Mouse (Mus musculus) midbrain, embryonic 10.5 days (tissue): ENCODE data around the gene Lamtor2. TPM values are rescaled to one million over a fixed set of nuclear protein-coding genes. Genes with fewer than 3 reads are reported as not detected.

Experiments
- DNase-seq: peaks from one replicate; pipeline ENCODE4 v3.0.0-alpha.2; 2017; ENCODE audit warnings: low spot score
- H3K27ac ChIP-seq: fragments of 300-500 bp; sonication (generic); replicated peaks from 2 replicates; pipeline ENCODE4 v1.5.1; 2016; ENCODE audit warnings: mild to moderate bottlenecking
- H3K27me3 ChIP-seq: fragments of 300-500 bp; sonication (generic); 2 replicates; pipeline ENCODE4 v1.6.1; 2016; ENCODE audit warnings: low read depth, mild to moderate bottlenecking; ENCODE audit not compliant: poor library complexity, severe bottlenecking
- H3K36me3 ChIP-seq: fragments of 300-500 bp; sonication (generic); 2 replicates; pipeline ENCODE4 v1.6.1; 2016; ENCODE audit warnings: mild to moderate bottlenecking, moderate library complexity
- H3K4me1 ChIP-seq: fragments of 300-500 bp; sonication (generic); 2 replicates; pipeline ENCODE4 v1.6.1; 2016
- H3K4me3 ChIP-seq: fragments of 300-500 bp; sonication (generic); 2 replicates; pipeline ENCODE4 v1.5.1; 2016; ENCODE audit warnings: mild to moderate bottlenecking, moderate library complexity
- H3K9me3 ChIP-seq: fragments of 300-500 bp; sonication (generic); replicated peaks from 2 replicates; pipeline ENCODE4 v1.6.1; 2016; ENCODE audit warnings: mild to moderate bottlenecking
- WGBS: fragments of 180-500 bp; shearing (Covaris S2); methylation state at CpG from one replicate; pipeline ENCODE4 v1.1.7; 2016; 5-methylcytosine and 5-hydroxymethylcytosine counted together
- microRNA counts: library from miRNA; unstranded; fragments of <30 nt; microRNA quantifications from one replicate; lab custom pipeline; 2017
- microRNA-seq: library from miRNA; unstranded; fragments of <30 nt; microRNA quantifications from one replicate; pipeline ENCODE4, GENCODE M21; 2017
- polyA plus RNA-seq: library from polyadenylated mRNA; unstranded; fragments of >200 nt; fragmentation: Nextera tagmentation; extraction: Ambion mirVana; gene quantifications from 2 replicates; pipeline ENCODE4 v1.2.1, GENCODE M21; 2016

The Lamtor2 gene
- polyA plus RNA-seq, 1 experiment from 2014 or later = 175 TPM

GRCm38 (mm10) chr3:88501366-88502030, 51.4 kb downstream of the Lamtor2 start:
- no peak overlapping the region for H3K27ac ChIP-seq
- DNase-seq = no peak
- H3K4me3 ChIP-seq = peak overlapping the region; percentile 68
- peaks cover 50% of the 10 kb centered on the region for H3K4me1 ChIP-seq
- no peaks in the 10 kb centered on the region for H3K9me3 ChIP-seq
- H3K36me3 ChIP-seq = no peaks in the 10 kb centered on the region
- H3K27me3 ChIP-seq = peaks cover 49% of the 10 kb centered on the region
- WGBS = 58% methylated on average over 6 of the region's 6 CpGs

- peaks cover 49% of the 10 kb centered on the region for H3K27me3 ChIP-seq
- WGBS = 59% methylated on average over 4 of the region's 4 CpGs
- DNase-seq = no peak
- no peaks in the 10 kb centered on the region for H3K9me3 ChIP-seq
- no peak overlapping the region for H3K4me3 ChIP-seq
- H3K36me3 ChIP-seq = no peaks in the 10 kb centered on the region
- no peak overlapping the region for H3K27ac ChIP-seq
- peaks cover 47% of the 10 kb centered on the region for H3K4me1 ChIP-seq
These were observed 52.1 kb downstream of the Lamtor2 start for GRCm38 (mm10) chr3:88500655-88501365.

GRCm38 (mm10) chr3:88500087-88500486, 52.8 kb downstream of the Lamtor2 start:
- Histone ChIP-seq H3K27me3 (peaks cover 46% of the 10 kb centered on the region), H3K9me3 (no peaks in the 10 kb centered on the region), H3K27ac (0 out of 2 replicates have a peak overlapping the region, but pooled peaks have one; percentile 28), H3K36me3 (no peaks in the 10 kb centered on the region), H3K4me3 (no peak overlapping the region), H3K4me1 (peaks cover 43% of the 10 kb centered on the region)
- 81% methylated on average over 7 of the region's 7 CpGs for WGBS
- no peak for DNase-seq

MicroRNA genes within 50 kb of the gene (microRNA counts, 519-probe panel; counts per million panel counts)
- not detected for microRNA mmu-miR-1905 (lab: Ali Mortazavi, UCI)

Small RNA genes lying within 50 kb of the gene (microRNA-seq; reads per million reads assigned to microRNA genes)
- gene Mir1905 = not detected

Other genes starting within 250 kb of the Lamtor2 start
- gene Glmp, start 228.1 kb downstream of the Lamtor2 start, polyA plus RNA-seq = 136 and 142 TPM in 2 replicates
- 1.8 and 2.3 TPM in 2 replicates for gene Tmem79, start 216.9 kb downstream of the Lamtor2 start, polyA plus RNA-seq
- 84.5 and 89.8 TPM in 2 replicates for gene Smg5, start 216.8 kb downstream of the Lamtor2 start, polyA plus RNA-seq
- 0.65 TPM in 2 replicates for gene Paqr6, start 188.5 kb downstream of the Lamtor2 start, polyA plus RNA-seq
- 0.27 TPM in 2 replicates for gene Bglap3, start 180.3 kb downstream of the Lamtor2 start, polyA plus RNA-seq
- not detected in 2 replicates for gene Bglap2, start 174.4 kb downstream of the Lamtor2 start, polyA plus RNA-seq
- gene Bglap, start 168.6 kb downstream of the Lamtor2 start, polyA plus RNA-seq = not detected in 2 replicates
- 162 and 174 TPM in 2 replicates for gene Pmf1, start 142.7 kb downstream of the Lamtor2 start, polyA plus RNA-seq
- 18.7 and 20.0 TPM in 2 replicates for gene Slc25a44, start 127.9 kb downstream of the Lamtor2 start, polyA plus RNA-seq
- gene Sema4a, start 91.9 kb downstream of the Lamtor2 start, polyA plus RNA-seq = 4.9 and 10.5 TPM in 2 replicates
- 13.5 and 18.3 TPM in 2 replicates for gene Lmna, start 43.1 kb downstream of the Lamtor2 start, polyA plus RNA-seq
- 27.7 and 33.8 TPM in 2 replicates for gene Mex3a, start 20.7 kb downstream of the Lamtor2 start, polyA plus RNA-seq
- 0.49 and 0.79 TPM in 2 replicates for gene Rab25, start 4.8 kb downstream of the Lamtor2 start, polyA plus RNA-seq
- 71.1 and 74.1 TPM in 2 replicates for gene Ubqln4, start 684 bp upstream of the Lamtor2 start, polyA plus RNA-seq
- 201 and 207 TPM in 2 replicates for gene Ssr2, start 22.8 kb upstream of the Lamtor2 start, polyA plus RNA-seq
- 82.2 and 106 TPM in 2 replicates for gene Arhgef2, start 52.9 kb upstream of the Lamtor2 start, polyA plus RNA-seq
- gene Rxfp4, start 100.1 kb upstream of the Lamtor2 start, polyA plus RNA-seq = not detected in 2 replicates
- 95.5 and 102 TPM in 2 replicates for gene Khdc4, start 132.7 kb upstream of the Lamtor2 start, polyA plus RNA-seq
- gene Rit1, start 163.8 kb upstream of the Lamtor2 start, polyA plus RNA-seq = 38.9 and 43.8 TPM in 2 replicates
- 129 and 187 TPM in 2 replicates for gene Syt11, start 222.1 kb upstream of the Lamtor2 start, polyA plus RNA-seq